In genomic region chr17:56997029-56997667, GRCm38 (mm10) we compare ENCODE assay signal across 1 mouse cellular context.
TF ChIP-seq lines count a peak whose summit lies in the region.

Gene Alkbh7 (plus strand): TSS chr17:56997339.

TF ChIP-seq in MEL, 35 proteins besides CTCF, POLR2A, EP300 and RAD21 (continued from another document):
- TF ChIP-seq TBP (IDR thresholded peaks at IDR 0.05; ENCODE audit: low read depth, low read length) = 0 out of 2 replicates have a peak, but pooled peaks have one; percentile 10
- TF ChIP-seq UBTF (IDR thresholded peaks at IDR 0.05; ENCODE audit: borderline replicate concordance, insufficient read depth, low read depth, low read length) = no peak
- peak; percentile 72; the same call in 1 of the 2 replicates for TF ChIP-seq BHLHE40 (IDR thresholded peaks at IDR 0.05; ENCODE audit: borderline replicate concordance, low read depth, low read length)
- TF ChIP-seq USF2 (IDR thresholded peaks at IDR 0.05; ENCODE audit: borderline replicate concordance in 1 of 2, insufficient read depth in 1 of 2, low read depth in 1 of 2, low read length in 2 of 2) = peak; percentile 81 to 95
